ENCODE assay signal across 8 mouse cellular contexts in the genomic region with DNA sequence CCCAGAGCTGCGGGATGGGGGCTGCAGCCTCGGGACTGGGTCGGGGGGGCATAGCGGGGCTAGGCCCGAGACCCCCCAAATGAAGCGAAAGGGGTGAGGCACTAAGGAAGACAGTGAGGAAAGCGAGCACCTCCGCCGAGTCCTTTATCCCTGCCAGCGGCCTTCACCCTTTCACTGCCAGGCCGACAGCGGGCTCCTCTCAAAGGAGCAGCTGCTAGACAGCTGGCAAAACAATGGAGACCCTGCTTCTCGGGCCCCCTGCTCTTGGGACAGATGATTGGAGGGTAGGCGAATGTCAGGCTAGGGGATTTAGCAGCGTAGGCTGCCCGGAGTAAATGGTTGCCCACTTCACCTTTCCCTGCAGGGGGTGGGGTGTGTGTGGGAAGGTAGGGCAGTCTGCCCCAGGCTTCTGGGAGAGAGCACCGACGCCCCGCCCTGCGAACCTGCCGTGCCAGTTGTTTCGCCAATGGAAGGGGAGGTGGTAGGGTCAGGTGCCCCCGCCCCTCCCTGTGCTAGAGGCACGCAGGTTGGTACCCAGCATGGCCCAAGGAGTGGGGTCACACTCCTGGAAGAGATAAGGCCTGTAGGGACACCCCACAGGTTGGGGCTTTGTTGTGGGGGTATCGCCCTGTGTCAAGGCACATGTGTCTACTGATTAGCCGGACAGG. TPM values are rescaled to one million over a fixed set of nuclear protein-coding genes. Genes with fewer than 3 reads are reported as not detected.
A peak's percentile ranks its signal among the peaks of the same experiment; 100 is the strongest.
DNase-seq lines count a peak whose midpoint lies in the region; ATAC-seq and TF ChIP-seq lines count a peak whose summit lies in the region.

No protein-coding gene starts in this region.

- H3K36me3 ChIP-seq in liver, embryonic 14.5 days (replicated peaks; ENCODE audit: control insufficient read depth, insufficient read depth, low read depth), result no peaks in the 10 kb centered on the region
- no peaks in the 10 kb centered on the region for H3K36me3 ChIP-seq in neural tube, embryonic 11.5 days (ENCODE audit: control insufficient read depth, insufficient read depth, low read length)

- DNase-seq in ovary, adult 18-20 months (ENCODE audit: low spot score), result peak; percentile 46
- DNase-seq in ovary, postnatal 10 days (ENCODE audit: low spot score), result no peak
- DNase-seq in cerebellum, postnatal 10 days, result peak; percentile 70 to 75
- DNase-seq in gastrocnemius, postnatal 25 days, result peak; percentile 30
- DNase-seq in kidney, adult 18-20 months, result peak; percentile 91
- peak in 1 of 3 experiments; percentile 57 for DNase-seq in liver, embryonic 14.5 days (ENCODE audit: low read depth in 3 of 3, low spot score in 3 of 3)
- DNase-seq in neural tube, embryonic 11.5 days (ENCODE audit: low spot score), result peak; percentile 74
- DNase-seq in thymus, postnatal 25 days, result peak; percentile 59

- peaks cover 29 to 37% of the 10 kb centered on the region in 2 experiments for H3K4me1 ChIP-seq in liver, embryonic 14.5 days (replicated peaks; ENCODE audit: control insufficient read depth in 2 of 2, insufficient read depth in 2 of 2, low read length in 1 of 2)
- H3K4me1 ChIP-seq in neural tube, embryonic 11.5 days (ENCODE audit: control insufficient read depth, insufficient read depth, low read length), result peaks cover 33% of the 10 kb centered on the region

- peak overlapping the region; percentile 76 to 91 for H3K4me3 ChIP-seq in liver, embryonic 14.5 days (ENCODE audit: insufficient read depth in 1 of 2, low read depth in 2 of 2, low read length in 2 of 2)
- peak overlapping the region; percentile 83 for H3K4me3 ChIP-seq in neural tube, embryonic 11.5 days (ENCODE audit: low read depth, low read length)

- H3K9ac ChIP-seq in liver, embryonic 14.5 days (replicated peaks), result peak overlapping the region; percentile 88
- peak overlapping the region; percentile 93 for H3K9ac ChIP-seq in neural tube, embryonic 11.5 days (ENCODE audit: low read length)

- H3K9me3 ChIP-seq in liver, embryonic 14.5 days (ENCODE audit: control insufficient read depth, low read length), result no peaks in the 10 kb centered on the region
- H3K9me3 ChIP-seq in neural tube, embryonic 11.5 days (ENCODE audit: control insufficient read depth, low read length), result no peaks in the 10 kb centered on the region

- peak; percentile 61 for ATAC-seq in liver, embryonic 14.5 days (ENCODE audit: insufficient read depth)
- peak; percentile 84 for ATAC-seq in neural tube, embryonic 11.5 days (ENCODE audit: insufficient read depth, low FRiP score, low TSS enrichment)

- under 1% methylated on average over 26 of the region's 26 CpGs for WGBS in liver, embryonic 14.5 days (ENCODE audit: insufficient replicate concordance)
- WGBS in neural tube, embryonic 11.5 days, result 3% methylated on average over 26 of the region's 26 CpGs

- peak; percentile 17; the same call in 1 of the 2 replicates for TF ChIP-seq CTCF in liver, embryonic 14.5 days (IDR thresholded peaks at IDR 0.05; ENCODE audit: low read depth)

- no peaks in the 10 kb centered on the region for H3K27me3 ChIP-seq in liver, embryonic 14.5 days (ENCODE audit: control insufficient read depth, insufficient read depth, low read length)
- H3K27me3 ChIP-seq in neural tube, embryonic 11.5 days (ENCODE audit: control insufficient read depth, insufficient read depth, low read length), result no peaks in the 10 kb centered on the region

- H3K4me2 ChIP-seq in liver, embryonic 14.5 days (ENCODE audit: low read depth), result peak overlapping the region; percentile 99
- peak overlapping the region; percentile 60 for H3K4me2 ChIP-seq in neural tube, embryonic 11.5 days (ENCODE audit: low read depth)

- peak overlapping the region; percentile 87 for H3K27ac ChIP-seq in liver, embryonic 14.5 days
- peak overlapping the region; percentile 88 for H3K27ac ChIP-seq in neural tube, embryonic 11.5 days (ENCODE audit: low read depth, low read length)

- TF ChIP-seq EP300 in liver, embryonic 14.5 days (IDR thresholded peaks at IDR 0.05; ENCODE audit: low read depth), result no peak

RNA-seq across cellular contexts. Expression of gene Myo18a, which starts 0.8 kb away (rescaled TPM):
- 100 to 1,000 TPM; 329 to 377 TPM for total RNA-seq in gastrocnemius, postnatal 25 days (2021)
- polyA plus RNA-seq in liver, embryonic 14.5 days (2012; rRNA removed), result 10.6 and 15.4 TPM in 2 replicates
- 13.5 and 14.3 TPM in 2 replicates for polyA plus RNA-seq in liver, embryonic 14.5 days (2014; fragmentation: Nextera tagmentation; extraction: Ambion mirVana)
- polyA plus RNA-seq in neural tube, embryonic 11.5 days (2014; fragmentation: Nextera tagmentation; extraction: Ambion mirVana), result 26.5 and 31.3 TPM in 2 replicates

RNA-seq across cellular contexts. Expression of gene Gm10277, which starts 23.7 kb away (rescaled TPM):
- not detected for total RNA-seq in gastrocnemius, postnatal 25 days (2021)
- polyA plus RNA-seq in liver, embryonic 14.5 days (2012; rRNA removed), result not detected in 2 replicates
- 0.11 and 0.18 TPM in 2 replicates for polyA plus RNA-seq in liver, embryonic 14.5 days (2014; fragmentation: Nextera tagmentation; extraction: Ambion mirVana)
- polyA plus RNA-seq in neural tube, embryonic 11.5 days (2014; fragmentation: Nextera tagmentation; extraction: Ambion mirVana), result 0.68 and 0.93 TPM in 2 replicates

RNA-seq across cellular contexts. Expression of gene Cryba1, which starts 38.7 kb away (rescaled TPM):
- not detected for total RNA-seq in gastrocnemius, postnatal 25 days (2021)
- polyA plus RNA-seq in liver, embryonic 14.5 days (2012; rRNA removed), result not detected in 2 replicates
- polyA plus RNA-seq in liver, embryonic 14.5 days (2014; fragmentation: Nextera tagmentation; extraction: Ambion mirVana), result not detected in 2 replicates
- polyA plus RNA-seq in neural tube, embryonic 11.5 days (2014; fragmentation: Nextera tagmentation; extraction: Ambion mirVana), result 2.8 and 3.6 TPM in 2 replicates
